Mouse (Mus musculus) thymus, adult 2 months (tissue): ENCODE measurements around the gene Negr1. TPM values are rescaled to one million over a fixed set of nuclear protein-coding genes. Genes with fewer than 3 reads are reported as not detected.

ENCODE experiments used
- DNase-seq: peaks from one replicate; pipeline ENCODE4 v3.0.0; 2021
- H3K27ac ChIP-seq: fragments of 200-500 bp; 2 replicates; pipeline ENCODE4 v1.5.1; 2012; ENCODE audit warnings: low read length, control low read depth; ENCODE audit not compliant: control insufficient read depth, insufficient read depth
- H3K27me3 ChIP-seq: fragments of 200-500 bp; 2 replicates; pipeline ENCODE4 v1.6.1; 2012; ENCODE audit warnings: mild to moderate bottlenecking, low read length, moderate library complexity, mixed read lengths; ENCODE audit not compliant: control insufficient read depth, insufficient read depth
- H3K36me3 ChIP-seq: fragments of 200-500 bp; 2 replicates; pipeline ENCODE4 v1.6.1; 2012; ENCODE audit warnings: mild to moderate bottlenecking, low read length, moderate library complexity; ENCODE audit not compliant: control insufficient read depth, insufficient read depth
- H3K4me1 ChIP-seq: fragments of 200-500 bp; replicated peaks from 2 replicates; pipeline ENCODE4 v1.6.1; 2012; ENCODE audit warnings: low read length; ENCODE audit not compliant: control insufficient read depth, insufficient read depth
- H3K4me3 ChIP-seq: fragments of 200-500 bp; 2 replicates; pipeline ENCODE4 v1.5.1; 2012; ENCODE audit warnings: mild to moderate bottlenecking, low read length, control low read depth, moderate library complexity; ENCODE audit not compliant: control insufficient read depth, insufficient read depth
- CTCF ChIP-seq: fragments of 200-500 bp; IDR thresholded peaks from 2 replicates; pipeline ENCODE4 v1.5.1; 2012; ENCODE audit warnings: mild to moderate bottlenecking, control low read depth, low read length, moderate library complexity, borderline replicate concordance; ENCODE audit not compliant: control insufficient read depth, poor library complexity, insufficient read depth; ENCODE audit errors: extremely low read depth
- POLR2A ChIP-seq: fragments of 200-500 bp; IDR thresholded peaks from 2 replicates; pipeline ENCODE4 v1.6.1; 2012; ENCODE audit warnings: mild to moderate bottlenecking, low read length, control low read depth, moderate library complexity; ENCODE audit not compliant: control insufficient read depth, poor library complexity, insufficient read depth; ENCODE audit errors: extremely low read depth
- WGBS: fragments of 180-500 bp; shearing (Covaris S2); methylation state at CpG from one replicate; pipeline ENCODE4 v1.1.7; 2018; 5-methylcytosine and 5-hydroxymethylcytosine counted together
- polyA plus RNA-seq: library from polyadenylated mRNA; depleted of rRNA; stranded (reverse); fragments of >200 nt; gene quantifications from 2 replicates; pipeline ENCODE4 v1.2.3, GENCODE M21; 2012

Gene Negr1
- polyA plus RNA-seq, 1 experiment, result 0.67 TPM

DNA sequence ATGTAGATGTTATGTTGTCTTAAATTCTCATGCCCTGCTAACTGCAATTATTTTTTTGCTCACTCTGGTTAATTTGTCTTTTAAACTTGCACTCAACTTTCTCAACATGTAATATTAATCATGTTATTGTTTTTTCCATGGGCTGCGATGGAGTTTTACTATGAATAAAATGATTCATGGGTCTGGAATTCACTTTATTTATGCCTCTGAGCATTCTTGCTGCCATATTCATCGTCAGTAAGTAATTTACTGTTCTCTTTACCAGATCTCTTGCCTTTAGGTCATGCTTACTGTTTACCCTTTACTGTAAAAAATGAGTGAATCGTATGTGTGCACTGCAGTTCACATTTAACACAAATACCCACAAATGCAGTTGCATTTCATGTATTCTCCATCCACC lies 45.3 kb downstream of the Negr1 start:
- WGBS, result 92% methylated on average over 3 of the region's 3 CpGs
- Histone ChIP-seq H3K27ac (no peak overlapping the region), H3K4me3 (no peak overlapping the region), H3K4me1 (no peaks in the 10 kb centered on the region), H3K27me3 (no peaks in the 10 kb centered on the region), H3K36me3 (no peaks in the 10 kb centered on the region)
- TF ChIP-seq POLR2A (no peak), CTCF (no peak)
- DNase-seq, result no peak

DNA sequence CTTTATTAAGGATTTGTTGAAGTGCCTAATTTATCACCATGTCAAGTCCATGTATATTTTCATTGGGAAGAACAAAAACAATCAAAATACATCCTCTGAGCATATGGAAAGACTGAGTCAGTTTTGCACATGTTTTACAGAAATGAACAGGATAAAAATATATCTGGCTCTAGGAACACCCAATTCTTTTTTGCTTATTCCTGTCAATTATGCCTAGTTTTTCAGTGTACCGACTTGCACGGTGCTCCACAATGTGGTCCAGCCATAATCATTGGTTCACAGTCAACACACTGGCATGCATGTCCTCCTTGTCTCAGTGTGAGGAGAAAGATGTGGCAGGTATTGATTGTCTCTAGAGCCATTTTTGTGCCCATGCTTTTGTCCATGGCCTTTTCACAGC lies 58.3 kb downstream of the Negr1 start:
- Histone ChIP-seq H3K36me3 (no peaks in the 10 kb centered on the region), H3K27me3 (no peaks in the 10 kb centered on the region), H3K4me1 (no peaks in the 10 kb centered on the region), H3K4me3 (no peak overlapping the region), H3K27ac (no peak overlapping the region)
- TF ChIP-seq CTCF, result no peak
- 96% methylated on average over 2 of the region's 2 CpGs for WGBS
- DNase-seq, result no peak

DNA sequence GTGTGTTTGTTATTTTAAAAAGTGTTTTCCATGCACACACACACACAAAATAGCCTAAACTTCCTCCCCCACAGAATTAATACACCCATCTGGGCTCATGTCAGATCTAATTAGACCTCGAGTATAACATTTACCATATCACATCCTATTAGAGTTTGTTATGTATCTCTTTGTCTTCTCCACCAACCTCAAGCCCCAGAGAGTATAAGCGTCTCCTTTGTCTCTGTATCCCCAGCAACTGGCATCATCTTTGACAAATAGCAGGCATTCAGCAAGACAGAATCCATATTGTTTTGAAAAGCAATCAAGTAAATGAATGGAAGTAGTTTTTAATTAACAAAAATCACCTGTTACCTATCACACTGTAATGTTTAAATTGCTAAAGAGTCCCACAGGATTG lies 67.0 kb downstream of the Negr1 start:
- H3K27ac ChIP-seq, result no peak overlapping the region
- H3K4me3 ChIP-seq, result no peak overlapping the region
- no peak for TF ChIP-seq POLR2A
- no peak for TF ChIP-seq CTCF
- no peaks in the 10 kb centered on the region for H3K4me1 ChIP-seq
- no peaks in the 10 kb centered on the region for H3K36me3 ChIP-seq
- H3K27me3 ChIP-seq, result no peaks in the 10 kb centered on the region
- 82% methylated on average over 2 of the region's 2 CpGs for WGBS
- no peak for DNase-seq

DNA sequence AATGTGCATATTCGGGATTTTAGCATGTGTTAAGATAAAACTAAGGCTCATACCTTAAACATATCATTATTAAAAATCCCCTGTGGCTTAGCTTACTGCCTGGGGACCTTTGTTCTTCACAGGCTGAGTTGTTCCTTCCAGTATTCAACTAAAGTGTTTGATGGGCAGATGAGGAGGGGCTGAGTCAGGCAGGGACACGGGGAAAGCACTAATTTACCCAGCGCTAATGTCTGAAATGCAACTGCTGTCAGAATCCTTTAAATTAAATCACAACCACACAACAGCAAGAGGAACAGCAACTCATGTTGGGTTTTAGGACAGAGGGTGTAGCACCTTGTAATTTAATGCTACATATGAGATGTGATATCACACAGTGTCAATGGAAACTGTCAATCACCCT lies 71.3 kb downstream of the Negr1 start:
- no peaks in the 10 kb centered on the region for H3K4me1 ChIP-seq
- no peak overlapping the region for H3K27ac ChIP-seq
- 81% methylated on average over 3 of the region's 3 CpGs for WGBS
- no peak for DNase-seq
- no peak overlapping the region for H3K4me3 ChIP-seq
- no peak for TF ChIP-seq CTCF
- no peaks in the 10 kb centered on the region for H3K36me3 ChIP-seq
- H3K27me3 ChIP-seq, result no peaks in the 10 kb centered on the region

DNA sequence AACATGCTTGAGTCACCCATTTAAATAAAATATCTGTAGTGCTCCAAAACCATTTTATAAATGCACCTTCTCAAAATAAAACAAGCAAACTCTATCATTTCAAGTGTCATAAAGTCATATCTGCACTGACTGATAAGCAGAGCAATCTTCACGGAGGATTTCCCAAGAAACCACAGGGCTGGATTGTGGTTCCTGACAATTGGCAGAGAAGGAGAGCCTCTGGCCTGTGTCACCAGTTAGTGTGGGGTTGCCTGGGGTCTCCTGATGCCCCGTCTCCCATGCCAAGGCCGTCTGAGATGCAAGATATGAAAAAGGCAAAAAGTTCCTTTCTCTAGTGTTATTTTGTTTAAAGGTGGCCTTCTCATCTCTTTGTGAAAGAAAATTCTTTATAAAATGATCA lies 77.8 kb downstream of the Negr1 start:
- H3K4me3 ChIP-seq, result no peak overlapping the region
- H3K36me3 ChIP-seq, result no peaks in the 10 kb centered on the region
- TF ChIP-seq POLR2A, result no peak
- TF ChIP-seq CTCF, result no peak
- H3K27me3 ChIP-seq, result no peaks in the 10 kb centered on the region
- WGBS, result 68% methylated on average over 3 of the region's 3 CpGs
- DNase-seq, result no peak
- no peak overlapping the region for H3K27ac ChIP-seq
- no peaks in the 10 kb centered on the region for H3K4me1 ChIP-seq

DNA sequence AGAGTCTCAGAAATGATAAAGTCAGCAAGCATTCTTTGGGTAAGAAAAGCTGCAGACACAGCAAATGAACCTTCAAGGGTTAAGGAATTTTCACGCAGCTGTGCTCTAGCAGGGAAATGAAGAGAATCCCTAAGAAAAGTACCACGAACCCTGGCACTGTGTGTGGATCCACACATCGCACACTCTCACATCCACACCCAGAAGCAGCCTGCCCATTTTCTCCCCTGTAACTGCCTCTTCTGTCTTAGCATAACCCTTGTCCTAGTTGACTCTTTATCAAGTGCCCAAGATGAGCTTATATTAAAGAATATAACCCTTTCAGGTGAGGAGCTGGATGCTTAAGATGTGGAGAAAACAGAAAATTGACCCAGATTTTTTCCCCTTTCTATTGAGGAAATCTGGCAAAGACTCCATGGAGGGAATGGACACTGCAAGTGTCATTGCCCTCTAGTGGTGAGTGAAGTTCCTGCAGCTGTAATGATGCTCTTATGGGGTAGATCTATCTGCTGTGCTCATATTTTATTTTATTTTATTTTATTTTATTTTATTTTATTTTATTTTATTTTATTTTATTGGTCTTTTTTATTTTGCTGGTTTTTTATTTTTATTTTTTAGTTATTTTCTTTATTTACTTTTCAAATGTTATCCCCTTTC lies 82.2 kb downstream of the Negr1 start:
- WGBS, result 90% methylated on average over 3 of the region's 3 CpGs
- TF ChIP-seq POLR2A, result no peak
- no peak for TF ChIP-seq CTCF
- H3K4me3 ChIP-seq, result no peak overlapping the region
- DNase-seq, result peak; percentile 3
- no peaks in the 10 kb centered on the region for H3K27me3 ChIP-seq
- H3K36me3 ChIP-seq, result no peaks in the 10 kb centered on the region
- no peaks in the 10 kb centered on the region for H3K4me1 ChIP-seq
- H3K27ac ChIP-seq, result no peak overlapping the region

DNA sequence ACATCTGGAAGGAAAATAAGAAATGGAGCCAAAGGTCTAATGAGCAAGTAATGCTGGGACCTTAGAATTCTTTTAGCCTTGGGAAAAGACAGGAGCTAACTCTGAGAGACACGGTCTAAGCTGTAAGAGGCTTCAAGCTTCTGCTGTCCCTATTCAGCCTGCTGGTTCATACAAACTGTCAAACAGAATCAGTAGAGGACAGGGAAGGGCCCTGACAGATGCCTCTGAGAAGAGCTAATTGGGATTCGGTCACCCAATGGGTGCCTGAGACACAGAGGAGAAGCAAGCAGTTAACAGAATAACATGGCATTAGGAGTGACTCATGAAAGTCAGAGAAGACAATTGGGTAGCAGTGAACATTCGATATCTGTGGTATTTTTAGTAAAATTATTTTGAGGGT lies 86.8 kb downstream of the Negr1 start:
- WGBS, result 90% methylated on average over 3 of the region's 3 CpGs
- TF ChIP-seq POLR2A, result no peak
- TF ChIP-seq CTCF, result no peak
- no peak for DNase-seq
- Histone ChIP-seq H3K27me3 (no peaks in the 10 kb centered on the region), H3K4me3 (no peak overlapping the region), H3K4me1 (no peaks in the 10 kb centered on the region), H3K36me3 (no peaks in the 10 kb centered on the region), H3K27ac (no peak overlapping the region)
